Mouse (Mus musculus): ENCODE measurements around the gene Tgfbr1.

DNA sequence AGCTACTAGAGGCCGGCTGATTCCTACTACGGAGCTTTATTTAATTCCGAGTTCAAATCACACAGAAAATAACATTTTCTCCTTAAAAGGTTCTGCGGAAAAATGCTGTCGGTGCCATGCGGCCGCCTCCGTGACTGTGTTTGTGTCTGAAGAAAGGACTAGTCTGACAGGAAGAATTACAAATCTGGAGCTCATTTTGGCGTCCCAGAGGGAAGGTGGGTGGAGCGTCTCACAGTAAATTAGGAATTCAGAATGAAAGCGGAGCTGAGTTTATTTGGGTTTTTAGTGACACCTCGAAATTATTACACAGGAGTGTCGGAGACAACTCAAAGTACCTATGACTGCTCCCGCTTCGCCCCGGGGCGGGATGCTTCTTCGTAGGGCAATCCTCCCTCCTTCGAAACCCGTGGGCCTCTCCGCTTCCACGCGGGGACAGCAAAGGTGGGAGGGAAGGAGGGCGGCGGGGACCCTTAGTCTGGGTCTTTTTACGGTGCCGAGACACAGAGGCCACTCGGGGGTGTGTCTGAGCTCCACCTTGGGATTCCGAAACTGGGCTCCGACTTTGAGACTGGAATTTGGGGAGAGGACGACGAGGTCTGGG is 861 bp upstream of the Tgfbr1 start:
- TF ChIP-seq POLR2A (IDR thresholded peaks at IDR 0.05; ENCODE audit: low read depth, low read length) (no peak), CTCF (IDR thresholded peaks at IDR 0.05; ENCODE audit: extremely low read depth, insufficient read length, insufficient replicate concordance, low read depth, low read length) (no peak)

All from small intestine, adult 2 months (tissue).